Mouse (Mus musculus): ENCODE data around the gene Ankrd44.

Ankrd44 gene

DNA sequence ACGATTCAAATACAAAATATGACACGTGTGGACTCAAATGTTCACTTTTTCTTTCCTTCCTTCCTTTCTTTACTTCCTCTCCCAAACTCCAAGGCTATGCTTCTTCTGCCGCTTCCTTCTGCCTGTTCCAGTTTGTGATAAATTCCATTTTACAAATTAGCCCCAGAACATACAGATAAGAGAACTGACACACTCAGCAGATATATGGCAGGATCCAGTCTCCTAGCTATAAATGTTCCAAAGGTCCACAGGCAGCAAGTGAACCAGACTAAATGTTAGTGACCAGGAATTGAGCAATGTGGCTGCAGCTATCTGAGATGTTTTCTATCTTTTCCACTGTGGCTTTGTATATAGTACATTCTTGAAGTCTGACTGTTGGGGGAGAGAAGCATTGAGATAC is 168.9 kb downstream of the Ankrd44 start:
- peak; percentile 40 for DNase-seq (ENCODE audit: low spot score)

DNA sequence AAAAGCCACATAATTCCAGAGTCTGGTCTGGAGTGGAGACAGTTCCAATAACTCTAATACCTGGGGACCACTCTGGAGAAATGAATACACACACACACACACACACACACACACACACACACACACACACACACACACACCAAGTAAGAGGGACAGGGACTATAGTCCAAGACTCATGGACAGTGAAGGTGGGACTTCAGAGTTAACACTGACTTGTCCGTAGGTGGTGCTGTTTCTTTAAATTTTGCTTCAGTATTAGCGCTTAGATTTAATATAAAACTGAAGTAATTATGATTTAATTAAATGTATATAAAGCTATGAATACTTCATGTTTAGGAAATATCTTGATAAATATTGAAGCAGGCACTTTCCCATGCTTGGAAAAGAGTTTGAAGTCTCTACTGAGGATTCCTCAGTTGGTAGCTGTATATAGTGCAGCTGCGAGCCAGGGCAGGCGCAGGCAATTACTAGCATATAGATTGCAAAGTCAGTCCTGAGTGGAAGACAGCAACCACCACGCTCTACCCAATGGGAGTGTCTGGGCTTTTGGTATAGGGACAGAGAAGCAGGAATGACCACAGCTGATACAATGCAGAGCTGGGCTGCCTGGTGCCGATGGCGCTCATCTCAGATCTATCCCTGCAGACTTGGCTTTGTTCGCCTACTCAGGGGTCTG is 170.4 kb downstream of the Ankrd44 start:
- peak; percentile 35 for DNase-seq (ENCODE audit: low spot score)

- DNase-seq (ENCODE audit: low spot score), result no peak
Observed at GRCm38 (mm10) chr1:54749961-54750360, 176.2 kb downstream of the Ankrd44 start.

DNA sequence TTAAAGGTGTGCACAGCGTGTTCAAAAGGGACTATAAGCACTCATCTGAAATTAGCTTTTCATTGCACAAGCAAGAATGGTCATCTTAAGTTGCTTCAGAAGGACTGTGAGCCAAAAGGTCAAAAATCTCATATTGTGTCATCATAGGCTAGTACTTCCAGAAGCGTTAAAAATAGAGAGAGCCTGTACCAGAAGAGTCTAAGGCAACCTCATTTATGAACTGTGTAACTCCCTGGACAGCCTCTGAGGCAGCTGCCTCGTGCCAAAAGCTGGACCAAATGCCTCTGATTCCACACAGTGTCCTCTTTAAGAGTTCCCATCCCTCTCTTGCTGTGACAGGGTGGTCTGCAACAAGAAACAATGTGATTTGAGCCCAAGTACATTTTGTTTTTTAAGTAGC is 176.7 kb downstream of the Ankrd44 start:
- DNase-seq (ENCODE audit: low spot score), result peak; percentile 89

DNA sequence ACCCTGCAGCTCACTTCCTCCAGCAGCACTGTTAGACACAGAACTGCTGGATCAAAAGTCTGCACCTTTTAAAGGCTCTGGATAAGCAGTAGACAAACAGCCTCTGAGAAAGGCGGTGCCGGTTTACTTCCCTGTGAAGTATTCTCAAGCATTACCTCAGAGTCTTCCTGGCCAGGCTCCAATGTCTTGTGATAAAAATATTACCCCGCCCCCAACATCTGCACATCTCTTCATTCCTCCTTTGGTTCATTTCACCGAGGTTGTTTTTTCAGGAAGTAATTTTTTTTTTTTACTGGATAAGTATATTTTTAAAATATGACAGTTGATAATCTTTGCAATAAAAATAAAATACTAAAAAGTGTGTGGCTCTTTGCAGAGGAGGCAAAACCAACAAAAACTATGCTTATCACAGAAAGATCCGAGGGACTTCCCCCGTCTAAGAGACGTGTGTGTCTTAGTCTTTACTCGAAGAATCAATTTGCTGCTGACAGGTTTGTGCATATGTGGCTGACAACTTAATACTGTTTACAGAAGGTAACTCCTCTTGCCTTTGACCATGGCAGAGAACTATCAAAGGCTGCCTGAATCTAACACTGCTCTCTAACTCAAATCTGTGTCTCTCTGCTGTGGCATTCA is 178.3 kb downstream of the Ankrd44 start:
- no peak for DNase-seq (ENCODE audit: low spot score)

- no peak for DNase-seq (ENCODE audit: low spot score)
Observed at GRCm38 (mm10) chr1:54745666-54746065, 180.5 kb downstream of the Ankrd44 start.

DNA sequence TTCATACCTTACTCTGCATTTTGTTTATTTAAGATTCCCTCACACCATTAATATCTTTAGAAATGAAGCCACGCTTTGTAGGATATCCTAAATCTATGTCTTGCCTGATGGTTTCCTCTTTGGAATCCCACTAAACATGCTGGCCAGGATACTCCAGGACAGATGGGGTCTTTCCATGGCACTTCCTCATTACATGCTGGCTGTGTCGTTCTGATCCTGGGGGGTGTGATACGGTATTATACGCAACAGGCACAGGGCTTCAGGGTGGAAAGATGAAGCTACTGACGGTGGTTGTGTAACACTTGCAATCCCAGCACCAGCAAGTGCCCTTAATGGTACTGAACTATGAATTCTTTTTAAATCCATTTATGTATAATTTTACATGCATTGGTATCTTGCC is 182.0 kb downstream of the Ankrd44 start:
- no peak for DNase-seq (ENCODE audit: low spot score)

DNA sequence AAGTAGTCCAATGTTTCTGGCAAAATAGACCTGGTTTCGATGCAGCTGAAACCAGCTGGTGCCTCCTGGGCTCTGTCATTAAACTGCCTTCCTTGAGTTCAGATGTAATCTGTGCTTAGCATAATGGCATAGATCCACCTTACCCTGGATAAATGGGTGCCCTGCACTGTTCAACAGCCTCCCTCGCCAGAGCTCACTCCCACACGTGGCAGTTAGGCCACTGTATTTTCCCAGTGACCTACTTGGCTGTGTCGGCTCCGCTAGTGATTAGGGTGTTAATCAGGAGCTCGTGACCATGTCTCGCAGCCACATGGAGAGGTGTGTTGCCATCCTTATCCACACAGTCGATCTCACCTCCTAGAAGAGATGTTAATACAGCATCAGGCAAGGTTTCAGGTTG is 183.1 kb downstream of the Ankrd44 start:
- DNase-seq (ENCODE audit: low spot score), result no peak

DNA sequence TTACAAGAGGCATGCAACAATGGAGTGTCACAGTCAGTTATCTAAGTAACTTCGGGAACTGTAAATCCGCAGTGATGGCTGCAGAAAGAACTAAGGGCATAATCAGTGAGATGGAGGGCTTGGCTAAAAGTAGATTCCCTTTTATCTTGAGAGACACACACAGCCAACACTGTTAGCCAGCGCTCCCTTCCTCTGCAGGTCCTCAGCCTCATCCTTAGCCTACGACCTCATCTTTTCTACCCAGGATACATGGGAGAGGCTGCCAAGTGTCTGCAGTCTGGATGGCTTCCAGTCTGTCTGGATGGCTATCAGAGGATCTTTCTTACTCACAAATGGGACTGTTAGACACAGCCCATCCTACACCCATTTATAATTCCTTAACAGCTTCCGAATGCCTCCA is 185.3 kb downstream of the Ankrd44 start:
- peak; percentile 38 for DNase-seq (ENCODE audit: low spot score)

DNA sequence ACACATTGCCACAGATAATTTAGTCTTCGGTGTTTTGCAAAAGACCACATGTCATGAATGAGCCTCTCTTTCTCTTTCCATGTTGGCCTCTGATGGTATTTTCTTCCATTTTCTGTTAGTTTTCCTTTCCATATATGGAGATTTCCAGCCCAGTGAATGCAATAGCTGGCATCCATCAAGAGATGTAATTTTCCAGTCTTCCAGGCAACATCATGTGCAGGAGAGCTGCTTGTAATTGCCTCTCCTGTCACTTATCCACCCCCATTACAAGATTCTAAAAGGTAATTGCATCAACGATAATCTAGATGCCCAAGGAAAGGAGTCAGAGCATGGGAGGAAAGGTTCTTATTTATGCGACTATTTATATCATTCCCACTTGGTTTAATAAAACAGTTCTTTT is 188.7 kb downstream of the Ankrd44 start:
- DNase-seq (ENCODE audit: low spot score), result no peak

- DNase-seq (ENCODE audit: low spot score), result no peak
Observed at GRCm38 (mm10) chr1:54734917-54735664, 191.1 kb downstream of the Ankrd44 start.

GRCm38 (mm10) chr1:54729316-54729715 is 196.9 kb downstream of the Ankrd44 start:
- DNase-seq (ENCODE audit: low spot score), result peak; percentile 90

- DNase-seq (ENCODE audit: low spot score), result peak; percentile 53
Observed at GRCm38 (mm10) chr1:54726555-54726954, 199.6 kb downstream of the Ankrd44 start.

- no peak for DNase-seq (ENCODE audit: low spot score)
Observed at GRCm38 (mm10) chr1:54716921-54717320, 209.3 kb downstream of the Ankrd44 start.

DNA sequence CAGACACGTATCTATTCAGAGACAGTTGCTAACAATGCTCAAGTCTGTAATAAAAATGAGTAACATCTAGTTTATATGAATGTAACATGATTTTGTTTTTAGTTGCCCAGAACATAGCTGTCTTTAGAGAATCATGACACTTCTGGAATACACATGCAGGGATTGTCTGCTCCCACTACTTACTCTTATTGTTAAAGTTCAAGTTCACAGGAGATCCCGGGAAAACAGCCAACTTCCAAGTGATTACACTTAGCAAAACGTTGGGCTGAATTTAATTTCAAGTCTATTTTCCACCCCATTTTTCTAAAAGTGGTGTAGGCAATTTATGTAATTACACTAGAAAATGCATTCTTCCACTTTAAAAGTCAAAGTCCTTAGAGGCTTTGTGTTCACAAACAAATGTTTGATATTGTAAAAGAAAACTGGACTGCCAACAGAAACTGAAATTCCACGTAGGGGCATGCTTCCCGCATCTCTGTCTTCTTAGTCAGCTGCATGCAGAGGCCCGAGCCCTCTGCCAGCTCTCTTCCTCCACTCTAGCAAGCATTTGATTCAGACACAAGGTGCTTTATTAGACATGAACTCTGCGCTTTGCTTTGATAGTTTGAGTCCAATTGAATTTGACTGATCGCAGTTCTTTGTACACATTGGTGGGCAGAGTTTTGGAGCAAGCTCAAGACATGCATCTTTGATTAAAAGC is 211.0 kb downstream of the Ankrd44 start:
- peak; percentile 66 for DNase-seq (ENCODE audit: low spot score)

- no peak for DNase-seq (ENCODE audit: low spot score)
Observed at GRCm38 (mm10) chr1:54713231-54714173, 212.7 kb downstream of the Ankrd44 start.

DNA sequence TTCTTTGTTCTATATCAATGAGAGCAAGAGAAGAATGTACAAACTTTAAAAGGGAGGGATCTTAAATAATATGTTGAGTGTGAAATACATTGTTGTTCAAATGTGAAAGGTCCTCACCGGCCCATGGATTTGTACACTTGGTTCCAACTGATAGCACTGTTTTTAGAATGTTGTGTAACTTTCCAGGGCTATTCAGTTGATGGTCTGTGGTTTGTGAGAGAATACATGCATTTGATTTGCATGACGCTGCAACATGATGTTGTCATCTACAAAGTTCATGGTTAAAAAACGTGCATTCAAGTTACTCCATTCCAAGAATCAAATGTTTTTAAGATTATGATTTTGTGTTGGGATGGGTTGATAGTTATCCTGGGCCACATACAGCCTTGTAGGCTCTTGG is 214.6 kb downstream of the Ankrd44 start:
- DNase-seq (ENCODE audit: low spot score), result no peak

GRCm38 (mm10) chr1:54710550-54710949 is 215.6 kb downstream of the Ankrd44 start:
- no peak for DNase-seq (ENCODE audit: low spot score)

DNA sequence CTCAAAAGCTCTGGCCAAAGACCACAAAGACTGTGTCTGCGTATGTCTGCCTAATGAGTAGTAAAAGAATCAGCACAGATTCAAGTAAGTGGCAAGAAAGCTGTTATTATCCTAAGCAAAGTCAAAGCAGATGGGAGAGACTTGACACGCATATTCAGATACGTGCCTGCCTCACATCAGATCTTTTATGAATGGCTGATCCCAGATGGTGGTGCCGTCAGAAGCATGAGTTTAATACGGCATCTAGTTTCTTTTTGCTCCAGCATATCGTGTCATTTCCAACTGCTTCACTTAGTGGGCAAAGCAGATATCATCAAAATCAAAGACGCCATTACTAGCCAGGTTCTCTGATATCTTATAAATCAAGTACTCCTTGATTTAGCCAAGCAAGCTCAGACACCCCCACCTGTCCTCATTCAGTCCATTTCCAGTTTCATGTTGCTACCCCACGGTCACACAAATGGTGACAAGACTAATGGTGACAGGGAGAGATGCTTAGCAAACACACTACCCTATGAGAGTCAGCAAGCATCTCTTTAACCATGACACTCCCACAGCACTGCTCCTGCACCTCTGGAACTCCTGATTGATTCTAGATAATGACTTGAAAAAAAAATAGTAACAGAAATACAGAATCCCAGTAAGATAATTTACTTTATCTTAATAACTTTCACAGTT is 218.2 kb downstream of the Ankrd44 start:
- no peak for DNase-seq (ENCODE audit: low spot score)

DNA sequence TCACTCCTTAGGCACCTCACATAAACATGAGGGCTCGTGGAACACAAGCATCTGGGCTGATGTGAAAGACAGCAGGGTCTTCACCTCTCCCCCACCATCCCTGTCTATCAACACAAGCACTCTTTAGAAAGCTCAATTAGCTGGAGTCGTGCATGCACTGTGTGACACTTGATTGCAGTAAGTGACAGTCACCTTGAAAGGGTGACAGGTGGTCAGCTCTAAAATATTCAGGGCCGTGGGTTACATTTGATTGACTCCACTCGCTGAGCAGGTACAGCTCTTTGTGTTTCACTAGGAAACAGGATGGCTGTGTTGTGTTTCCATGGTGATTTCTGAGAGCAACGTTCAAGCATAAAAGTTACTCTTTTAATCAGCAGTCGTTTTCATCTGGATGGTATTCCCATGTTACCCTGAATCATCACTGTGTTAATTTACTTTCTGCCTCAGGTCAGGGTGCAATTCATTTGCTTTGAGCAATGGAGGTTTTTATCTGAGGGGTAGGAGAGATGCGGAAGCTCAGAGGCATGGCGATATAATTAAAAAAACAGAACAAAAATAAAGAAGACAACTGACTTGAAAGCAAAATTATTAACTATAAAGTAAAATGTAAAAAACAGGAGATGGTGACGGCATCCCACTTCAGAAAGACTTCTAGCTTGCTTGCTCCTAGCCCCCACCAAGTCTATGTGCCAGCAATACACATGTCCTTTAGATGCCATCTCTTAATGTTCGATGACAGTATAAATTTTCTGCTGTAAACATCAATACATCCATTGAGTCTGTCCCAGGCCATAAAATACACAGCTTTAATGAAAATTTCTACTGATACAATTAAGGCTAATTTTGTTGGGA is 218.9 kb downstream of the Ankrd44 start:
- DNase-seq (ENCODE audit: low spot score), result no peak

Data from adipocyte (in vitro differentiated cells).